ENCODE assay signal across 33 mouse cellular contexts in genomic region chr16:96233996-96234395, GRCm38 (mm10). TPM values are rescaled to one million over a fixed set of nuclear protein-coding genes. Genes with fewer than 3 reads are reported as not detected.
"Had no signal": no experiment of that assay in that cellular context is flagged by ENCODE, and none has a peak within 500 bp of the region (broad histone marks: within the 10 kb centered on the region; RNA-seq: fewer than 3 reads in every experiment).

No protein-coding gene starts in this region.

- H3K9me3 ChIP-seq: limb, embryonic 10.5 days; limb, embryonic 12.5 days; limb, embryonic 13.5 days; limb, embryonic 15.5 days; liver, embryonic 12.5 days; liver, embryonic 13.5 days; liver, embryonic 15.5 days; lung, embryonic 15.5 days; megakaryocyte, embryonic 14.5 days; midbrain, embryonic 10.5 days; midbrain, embryonic 12.5 days; midbrain, embryonic 13.5 days; midbrain, embryonic 15.5 days; neural tube, embryonic 12.5 days had no signal

- H3K27ac ChIP-seq: limb, embryonic 10.5 days; limb, embryonic 12.5 days; limb, embryonic 13.5 days; limb, embryonic 15.5 days; liver, embryonic 12.5 days; liver, embryonic 13.5 days; liver, embryonic 14.5 days; liver, embryonic 15.5 days; lung, embryonic 15.5 days; macrophage; midbrain, embryonic 10.5 days; midbrain, embryonic 12.5 days; midbrain, embryonic 13.5 days; midbrain, embryonic 15.5 days; neural tube, embryonic 12.5 days had no signal

- H3K27me3 ChIP-seq: limb, embryonic 13.5 days; limb, embryonic 15.5 days; liver, embryonic 12.5 days; liver, embryonic 13.5 days; liver, embryonic 15.5 days; lung, embryonic 15.5 days; midbrain, embryonic 12.5 days; midbrain, embryonic 13.5 days; midbrain, embryonic 15.5 days; neural tube, embryonic 12.5 days had no signal

- H3K4me3 ChIP-seq: limb, embryonic 10.5 days; limb, embryonic 12.5 days; limb, embryonic 13.5 days; limb, embryonic 15.5 days; liver, embryonic 12.5 days; liver, embryonic 13.5 days; liver, embryonic 15.5 days; lung, embryonic 15.5 days; megakaryocyte, embryonic 14.5 days; midbrain, embryonic 10.5 days; midbrain, embryonic 12.5 days; midbrain, embryonic 13.5 days; midbrain, embryonic 15.5 days; myocyte; neural tube, embryonic 12.5 days had no signal

- H3K4me1 ChIP-seq: limb, embryonic 15.5 days; liver, embryonic 12.5 days; liver, embryonic 13.5 days; liver, embryonic 15.5 days; lung, embryonic 15.5 days; megakaryocyte, embryonic 14.5 days; neural tube, embryonic 12.5 days had no signal

- DNase-seq: left cerebral cortex, postnatal 4 days; liver; liver, embryonic 13.5 days; liver, postnatal 0 days; lung, adult 18-20 months; lung, adult 2 months; lung, embryonic 14.5 days; lung, postnatal 10 days; lung, postnatal 14 days; lung, postnatal 36 days; lung, postnatal 4 days; midbrain, embryonic 14.5 days had no signal

- H3K36me3 ChIP-seq: limb, embryonic 10.5 days; limb, embryonic 12.5 days; limb, embryonic 13.5 days; limb, embryonic 15.5 days; liver, embryonic 12.5 days; liver, embryonic 13.5 days; liver, embryonic 15.5 days; lung, embryonic 15.5 days; midbrain, embryonic 10.5 days; midbrain, embryonic 12.5 days; midbrain, embryonic 13.5 days; midbrain, embryonic 15.5 days; neural tube, embryonic 12.5 days had no signal

RNA-seq across cellular contexts. Expression of gene B3galt5, which starts 1.6 kb away (rescaled TPM):
- total RNA-seq: liver, adult 2 months; megakaryocyte, adult 5-6 weeks; monocyte, adult 5-6 weeks had no signal
- polyA plus RNA-seq: liver, postnatal 0 days; lung, adult 2 months; macrophage had no signal

RNA-seq across cellular contexts. Expression of gene Sh3bgr, which starts 33.7 kb away (rescaled TPM):
- total RNA-seq: megakaryocyte progenitor cell, adult 5-6 weeks; monocyte, adult 5-6 weeks had no signal
- polyA plus RNA-seq: liver, adult 2 months; liver, postnatal 0 days; macrophage had no signal

RNA-seq across cellular contexts. Expression of gene Lca5l, which starts 41.9 kb away (rescaled TPM):
- total RNA-seq: megakaryocyte-erythroid progenitor cell, adult 5-6 weeks; monocyte, adult 5-6 weeks had no signal
- polyA plus RNA-seq: liver, adult 2 months; macrophage had no signal
